Mouse (Mus musculus): ENCODE measurements at regions not wholly inside any gene's neighbourhood (a gene's known extent, or its start where the extent isn't known, plus 50 kb on each side); places are given as distances from the start of the nearest gene placed in this dataset.

DNA sequence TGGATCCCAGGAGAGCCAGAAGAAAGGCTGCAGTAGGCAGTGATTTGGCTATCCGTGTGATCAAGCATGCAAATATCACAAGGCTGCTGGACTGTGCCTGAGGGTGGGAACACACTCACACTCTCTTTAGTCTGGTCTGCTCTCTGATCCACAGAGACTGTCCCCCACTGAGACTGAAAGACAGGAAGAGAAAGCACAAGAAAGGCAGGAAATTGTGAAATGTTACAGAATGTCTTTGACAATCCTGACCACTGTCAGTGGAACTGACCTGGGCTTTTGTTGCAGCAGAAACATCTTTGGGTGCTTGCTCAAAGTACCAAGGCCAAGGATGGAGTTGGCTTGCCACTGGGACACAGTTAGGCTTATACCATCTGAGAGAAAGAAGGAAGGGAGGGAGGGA lies 52.3 kb upstream of the Gpd2 start:
- in situ Hi-C loops (cut with MboI, MseI): no loop called here

DNA sequence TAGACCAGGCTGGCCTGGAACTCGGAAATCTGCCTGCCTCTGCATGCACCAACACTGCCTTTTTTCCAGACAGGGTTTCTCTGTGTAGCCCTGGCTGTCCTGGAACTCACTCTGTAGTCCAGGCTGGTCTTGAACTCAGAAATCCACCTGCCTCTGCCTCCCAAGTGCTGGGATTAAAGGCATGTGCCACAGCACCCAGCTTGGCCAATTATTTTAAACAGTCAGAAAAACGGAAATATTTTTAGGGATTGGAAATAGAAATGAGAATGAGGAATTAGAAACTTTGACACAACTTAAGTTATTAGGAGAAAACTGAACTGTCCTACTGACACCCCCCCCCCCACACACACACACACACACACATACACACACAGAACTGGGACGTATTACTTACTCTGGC lies 54.3 kb upstream of the Gpd2 start:
- in situ Hi-C loops (cut with MboI, MseI): loop anchor here (5.0 kb wide), 1 partner anchor 54 kb away; the partner anchor contains the start of gene Gpd2

- in situ Hi-C loops (cut with MboI, MseI): loop anchor here (5.0 kb wide), 1 partner anchor 55 kb away; the partner anchor contains the start of gene Gpd2
Measured at GRCm38 (mm10) chr2:57181692-57182541, 55.5 kb upstream of the Gpd2 start.

DNA sequence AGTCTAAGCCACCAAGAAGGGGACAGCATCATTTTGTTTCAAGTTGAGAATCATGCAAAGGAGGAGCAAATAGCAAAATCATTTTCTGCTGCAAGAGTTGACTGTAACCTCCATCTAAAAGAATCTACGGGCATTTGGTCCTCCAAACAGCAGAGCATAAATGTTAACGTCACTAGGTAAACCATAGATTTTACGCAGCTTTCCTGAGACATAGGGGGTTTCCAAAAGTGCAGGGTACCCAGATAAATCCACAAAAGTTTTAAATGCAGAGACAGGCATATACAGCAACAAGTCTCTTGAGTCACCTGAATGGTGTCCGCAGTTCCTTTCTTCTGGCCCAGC lies 56.1 kb upstream of the Gpd2 start:
- in situ Hi-C loops (cut with MboI, MseI): loop anchor here (5.0 kb wide), 1 partner anchor 56 kb away; the partner anchor contains the start of gene Gpd2

DNA sequence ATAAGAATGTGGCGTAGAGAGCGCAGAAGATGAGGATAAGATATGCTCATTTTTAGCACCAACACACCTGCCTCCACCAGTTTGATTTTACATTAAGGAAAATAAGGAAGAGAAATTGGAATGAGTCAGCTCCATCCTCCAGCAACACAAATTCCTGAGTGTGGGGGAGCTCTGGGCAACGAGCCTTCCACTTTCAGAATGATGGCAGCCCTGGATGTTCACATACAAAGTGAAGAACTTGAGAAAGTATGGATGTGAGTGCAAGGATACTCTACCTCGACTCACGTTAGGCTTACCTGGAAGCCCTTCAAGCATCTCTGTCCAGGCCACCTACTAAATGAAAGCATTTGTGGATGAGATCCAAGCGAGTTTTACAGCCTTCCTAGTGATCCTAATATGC lies 54.3 kb upstream of the Nr4a2 start:
- in situ Hi-C loops (cut with MboI, MseI): loop anchor here (5.0 kb wide), 1 partner anchor 46 kb away; no protein-coding TSS in a partner anchor

DNA sequence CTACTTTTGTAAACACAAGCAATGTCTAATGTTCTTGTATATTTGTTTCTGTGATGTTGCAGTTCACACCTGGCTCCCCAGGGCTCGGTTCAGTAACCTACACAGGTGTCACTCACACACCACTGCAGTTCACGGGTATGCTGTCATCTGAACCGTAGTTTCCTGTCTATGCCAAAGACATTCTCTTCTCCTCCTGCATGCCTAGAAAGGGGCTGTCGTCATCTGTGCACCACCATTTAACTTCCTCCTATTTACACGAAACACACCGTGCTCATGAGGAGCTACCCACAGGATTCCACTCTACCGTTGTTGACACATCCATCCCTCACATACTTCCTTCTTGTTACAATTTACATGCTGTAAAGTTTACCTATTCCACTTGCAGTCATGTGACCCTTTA lies 52.7 kb upstream of the Nr4a2 start:
- in situ Hi-C loops (cut with MboI, MseI): loop anchor here (5.0 kb wide), 1 partner anchor 44 kb away; no protein-coding TSS in a partner anchor

- in situ Hi-C loops (cut with MboI, MseI): loop anchor here (5.0 kb wide), 1 partner anchor 43 kb away; no protein-coding TSS in a partner anchor
Measured at GRCm38 (mm10) chr2:57175219-57175618, 51.4 kb upstream of the Nr4a2 start.

All from T-helper 1 cell (primary cell).